Mouse (Mus musculus) granulocyte monocyte progenitor cell, adult 5-6 weeks (primary cell): ENCODE results near the gene Lgi4. TPM values are rescaled to one million over a fixed set of nuclear protein-coding genes. Genes with fewer than 3 reads are reported as not detected.
A peak's percentile ranks its signal among the peaks of the same experiment; 100 is the strongest.

Source experiments
- ATAC-seq: replicated peaks from 2 replicates; pipeline ENCODE4 v1.8.0; 2016; ENCODE audit warnings: mild to moderate bottlenecking, moderate TSS enrichment, inconsistent platforms; ENCODE audit not compliant: poor library complexity, severe bottlenecking
- total RNA-seq, 2 experiments: library from RNA; stranded (forward) in 1 of 2; stranded (reverse) in 1 of 2; fragments of 200-712, 200-1000 nt in 1 of 2; fragments of >200 nt in 1 of 2; fragmentation: Nextera tagmentation in 1 of 2; gene quantifications; 2 replicates each; pipeline ENCODE4 v1.2.3; 2014 to 2017

Lgi4 gene
- total RNA-seq, 2 experiments from 2014 or later = not detected

DNA sequence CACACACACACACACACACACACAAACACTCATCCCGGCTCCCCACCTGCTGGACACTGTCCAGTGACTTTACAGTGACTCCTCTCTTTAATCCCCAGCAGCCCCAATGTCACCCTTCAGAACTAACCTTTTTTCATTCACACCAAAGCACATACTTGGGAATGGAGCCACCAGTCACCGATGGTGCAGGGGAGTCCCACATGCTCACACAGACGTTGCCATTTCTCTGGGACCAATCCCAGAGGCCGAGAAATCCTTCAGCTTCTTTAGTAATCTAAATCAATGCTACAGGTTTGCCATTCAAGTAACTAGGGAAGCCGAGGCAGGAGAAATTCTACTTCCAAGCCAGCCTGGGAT is 15.5 kb downstream of the Lgi4 start:
- no peak for ATAC-seq

DNA sequence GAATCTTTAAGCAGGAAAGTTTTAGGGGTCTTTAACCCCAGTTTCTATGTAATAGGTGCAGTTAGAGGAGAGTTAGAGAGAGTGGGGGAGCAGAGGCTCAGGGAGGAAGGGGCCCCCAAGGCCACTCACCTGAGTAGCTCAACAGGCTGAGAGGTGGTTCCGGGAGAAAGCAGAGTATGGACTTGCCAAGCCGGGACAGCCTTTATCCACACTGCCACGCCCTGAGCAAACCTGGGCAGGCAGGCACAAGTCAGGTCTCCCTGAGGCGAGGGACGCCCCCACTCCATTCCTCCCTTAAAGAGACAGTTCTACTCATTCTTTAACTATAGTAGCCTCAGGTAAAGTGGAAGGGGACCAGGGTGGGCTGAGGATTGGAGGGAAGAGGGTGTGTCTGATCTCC is 17.4 kb downstream of the Lgi4 start, which contains the start of gene Fxyd3:
Gene Fxyd3 (minus strand): TSS at position 213 of the 400 bp plus-strand sequence.
- ATAC-seq = no peak

GRCm38 (mm10) chr7:31077470-31077869 is 18.3 kb downstream of the Lgi4 start:
- no peak for ATAC-seq

GRCm38 (mm10) chr7:31077885-31078445 is 18.8 kb downstream of the Lgi4 start:
- peak; percentile 78 for ATAC-seq

- no peak for ATAC-seq
Observed at GRCm38 (mm10) chr7:31079670-31080069, 20.5 kb downstream of the Lgi4 start.

- no peak for ATAC-seq
Observed at GRCm38 (mm10) chr7:31080611-31081010, 21.5 kb downstream of the Lgi4 start.

GRCm38 (mm10) chr7:31081106-31081505 is 22.0 kb downstream of the Lgi4 start:
- no peak for ATAC-seq

DNA sequence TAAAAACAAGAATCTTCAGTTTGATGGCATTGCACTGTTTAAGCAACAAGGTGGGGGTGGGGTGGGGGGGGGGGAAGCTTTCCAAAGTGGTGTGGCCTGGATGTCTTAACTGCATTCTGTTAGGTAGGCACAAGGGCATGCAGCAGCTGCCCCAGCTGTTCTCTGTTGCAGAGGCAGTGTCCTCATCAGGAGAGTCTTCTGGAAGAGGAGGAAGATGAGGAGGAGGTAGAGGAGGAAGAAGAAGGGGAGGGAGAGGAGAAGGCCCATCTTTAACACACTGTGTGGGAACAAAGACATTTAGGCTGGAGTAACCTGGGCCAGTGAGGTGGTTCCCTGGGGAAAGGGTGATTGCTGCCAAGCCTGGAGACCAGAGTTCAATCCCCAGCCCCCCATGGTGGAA is 23.0 kb downstream of the Lgi4 start:
- no peak for ATAC-seq

DNA sequence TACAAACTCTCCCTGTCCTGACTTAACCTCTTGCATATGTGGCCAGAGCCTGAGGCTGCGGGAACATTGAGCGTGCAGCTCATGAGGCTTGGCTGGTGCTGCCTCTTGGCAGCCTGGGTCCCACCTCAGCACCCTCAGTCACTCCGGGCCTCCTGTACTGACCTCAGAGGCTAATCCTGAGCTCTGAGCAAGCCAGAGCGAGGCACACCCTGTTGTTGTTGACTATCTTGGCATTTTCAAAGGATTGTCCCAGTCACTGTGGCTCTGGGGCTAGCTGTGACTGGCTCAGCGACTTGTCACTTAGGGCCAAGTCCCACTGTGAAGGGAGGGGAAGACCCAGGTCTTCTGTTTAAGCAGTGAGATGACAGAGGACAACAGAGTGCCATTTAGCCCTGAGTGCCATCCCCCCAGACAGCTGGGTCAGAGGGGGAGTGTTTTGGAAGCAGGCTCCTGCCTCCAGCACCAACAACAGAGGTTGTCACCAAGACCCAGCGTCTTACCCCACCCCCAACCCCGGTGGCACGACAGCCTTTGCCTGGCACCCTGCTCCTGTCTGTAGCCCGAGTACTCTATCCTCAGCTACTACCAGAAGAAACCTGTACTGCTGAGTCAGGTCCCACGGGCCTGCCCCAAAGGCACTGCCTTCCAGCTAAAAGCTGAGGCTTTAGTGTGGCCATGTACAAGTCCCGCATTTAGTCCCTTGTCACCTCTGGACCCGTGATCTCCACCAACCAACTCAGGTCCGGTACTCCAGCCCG is 23.9 kb downstream of the Lgi4 start:
- no peak for ATAC-seq

GRCm38 (mm10) chr7:31084140-31084539 is 25.0 kb downstream of the Lgi4 start:
- no peak for ATAC-seq

DNA sequence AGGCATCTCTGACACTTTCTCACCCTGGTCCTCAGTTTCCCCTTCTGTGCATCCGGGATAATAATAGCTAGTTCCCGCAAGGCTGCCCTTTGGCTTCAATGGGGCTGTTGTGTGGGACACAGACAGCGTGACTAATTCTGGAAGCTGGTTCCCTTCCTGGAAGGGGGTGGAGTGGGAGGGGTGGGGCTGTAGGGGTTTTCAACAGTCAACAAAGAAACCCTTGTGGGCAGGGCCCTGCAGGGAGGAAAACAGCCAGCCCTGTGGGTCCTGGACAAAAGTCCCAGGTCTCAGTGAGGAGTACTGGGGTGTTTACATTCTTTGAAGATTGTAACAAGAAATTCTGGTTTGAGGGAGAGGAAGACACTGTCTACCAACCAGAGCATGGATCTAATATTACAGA is 26.0 kb downstream of the Lgi4 start:
- no peak for ATAC-seq

- ATAC-seq = no peak
Observed at GRCm38 (mm10) chr7:31086175-31086755, 27.1 kb downstream of the Lgi4 start.

- no peak for ATAC-seq
Observed at GRCm38 (mm10) chr7:31087262-31087661, 28.1 kb downstream of the Lgi4 start.

DNA sequence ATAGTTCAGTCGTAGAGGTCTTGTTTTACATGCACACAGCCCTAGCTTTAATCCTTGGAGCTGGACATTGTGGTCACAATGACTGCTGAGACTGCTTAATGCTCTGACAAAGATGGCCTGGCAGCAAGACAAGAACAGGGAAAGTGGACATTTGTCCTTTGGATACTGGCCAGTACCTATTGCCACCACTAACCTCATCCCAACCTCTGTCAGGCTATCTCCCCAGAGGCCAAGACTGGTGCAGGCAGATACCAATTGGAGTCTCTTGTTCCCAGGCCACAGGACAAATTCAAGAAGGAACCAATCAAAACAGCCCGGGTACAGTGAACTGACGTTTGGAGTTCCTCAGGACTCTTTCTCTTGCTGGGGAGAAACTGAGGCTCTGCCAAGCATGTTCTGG is 29.1 kb downstream of the Lgi4 start:
- ATAC-seq = no peak

GRCm38 (mm10) chr7:31089721-31090120 is 30.6 kb downstream of the Lgi4 start:
- ATAC-seq = peak; percentile 79

DNA sequence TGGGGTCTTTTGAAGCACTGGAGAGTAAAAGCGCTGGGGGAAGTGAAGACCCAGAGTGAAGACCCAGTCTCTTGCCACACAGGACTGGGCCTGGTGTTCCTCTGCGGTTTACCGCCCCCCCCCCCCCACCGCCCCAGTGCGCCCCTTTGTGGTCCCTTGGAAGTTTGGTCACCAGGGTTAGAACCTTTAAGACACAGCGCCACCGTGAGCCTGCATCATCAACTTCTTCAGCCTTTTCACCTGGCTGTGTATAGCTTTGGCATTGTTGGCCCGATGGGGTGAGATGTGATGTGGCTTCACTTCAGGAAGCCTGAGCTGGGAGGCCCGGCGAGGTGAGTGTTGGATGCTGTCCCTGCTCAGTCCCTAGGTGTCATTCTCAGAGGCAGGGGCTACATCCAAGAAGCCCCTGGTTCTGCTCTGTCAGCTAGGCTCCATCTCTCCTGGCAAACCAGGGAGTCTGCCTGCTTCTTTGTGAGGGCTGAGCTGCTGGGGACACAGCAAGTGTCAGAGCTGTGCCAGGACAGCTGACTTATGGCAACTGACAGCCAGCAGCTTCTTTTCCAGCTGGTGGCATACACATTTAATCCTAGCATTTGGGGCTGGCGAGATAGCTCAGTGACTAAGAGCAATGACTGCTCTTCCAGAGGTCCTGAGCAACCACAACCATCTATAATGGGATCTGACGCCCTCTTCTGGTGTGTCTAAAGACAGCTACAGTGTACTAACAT is 35.8 kb downstream of the Lgi4 start:
- ATAC-seq = peak; percentile 31

- ATAC-seq = no peak
Observed at GRCm38 (mm10) chr7:31096892-31097564, 37.9 kb downstream of the Lgi4 start.

DNA sequence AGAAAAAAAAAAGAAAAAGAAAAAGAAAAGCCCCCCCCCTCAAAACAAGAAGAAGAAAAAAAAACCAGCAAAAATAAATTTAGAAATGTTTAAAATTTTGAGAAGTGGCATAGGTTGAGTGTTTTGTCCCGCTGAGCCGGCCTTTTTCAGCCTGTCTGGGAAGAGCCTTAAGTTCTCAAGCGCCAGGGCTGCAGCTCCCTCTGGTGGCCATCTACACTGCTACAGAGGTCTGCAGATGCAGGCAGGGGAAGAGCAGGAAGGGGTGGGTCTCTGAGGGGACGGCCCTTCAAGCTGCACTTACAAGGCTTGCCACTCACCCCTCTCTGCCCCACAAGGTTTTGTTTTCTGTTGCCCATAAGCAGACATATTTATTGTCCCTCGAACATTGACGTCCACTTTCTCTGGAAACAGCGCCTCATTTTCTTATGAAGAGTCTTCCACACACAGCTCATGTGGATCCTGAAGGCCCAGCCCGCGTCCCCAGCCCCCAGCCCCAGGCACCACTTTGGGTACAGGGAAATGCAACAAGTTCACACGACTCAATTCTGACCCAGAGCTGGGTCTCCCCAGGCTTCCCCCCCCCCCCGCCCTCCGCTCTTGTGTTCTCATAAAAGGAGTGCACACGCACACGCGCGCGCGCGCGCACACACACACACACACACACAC is 38.6 kb downstream of the Lgi4 start:
- peak; percentile 81 for ATAC-seq

DNA sequence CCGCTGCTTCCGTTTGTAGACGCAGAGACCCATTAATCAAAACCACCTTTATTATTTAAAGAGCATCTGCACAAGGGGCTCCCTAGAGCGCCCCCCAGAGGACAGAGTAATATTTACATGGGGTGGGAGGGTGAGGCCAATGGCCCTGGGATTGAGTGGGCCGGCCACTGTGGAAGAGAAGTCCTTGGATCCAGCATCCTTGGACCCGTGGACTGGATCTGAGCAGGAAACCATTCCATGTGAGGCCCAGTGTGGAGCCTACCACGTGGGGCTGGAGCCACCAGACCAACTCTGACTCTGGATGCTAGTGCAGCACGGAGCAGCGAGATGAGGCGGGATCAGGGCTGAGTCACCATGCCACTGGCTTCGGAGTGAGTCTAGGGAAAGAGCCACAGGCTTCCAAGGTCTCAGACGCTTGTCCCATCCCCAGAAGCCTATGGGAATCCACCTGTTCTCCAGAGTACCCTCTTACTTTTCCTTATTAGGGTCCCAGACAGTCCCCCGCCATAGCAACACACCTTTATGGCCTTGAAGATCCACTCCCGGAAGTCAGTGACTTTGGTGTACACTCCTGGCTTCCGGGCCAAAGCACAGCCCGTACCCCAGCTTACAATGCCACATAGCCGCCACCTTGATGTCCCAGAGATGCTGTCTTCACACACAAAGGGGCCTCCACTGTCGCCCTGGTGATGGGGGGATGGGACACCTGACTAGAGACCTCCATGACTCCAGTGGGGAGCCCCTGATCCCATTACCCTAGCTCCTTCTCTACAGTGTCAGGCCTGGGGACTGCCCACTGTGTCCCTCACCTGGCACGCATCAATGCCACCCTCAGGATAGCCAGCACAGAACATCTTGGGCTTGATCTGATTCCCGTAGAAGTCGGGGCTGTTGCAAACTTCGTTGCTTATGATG is 39.8 kb downstream of the Lgi4 start:
- no peak for ATAC-seq
